Mouse (Mus musculus) monocyte, adult 5-6 weeks (primary cell): ENCODE measurements around the gene Exosc10. TPM values are rescaled to one million over a fixed set of nuclear protein-coding genes. Genes with fewer than 3 reads are reported as not detected.

ENCODE experiments used
- ATAC-seq: fragments of 153-309, 156-312 bp; replicated peaks from 2 replicates; pipeline ENCODE4 v1.8.0; 2017; ENCODE audit warnings: mild to moderate bottlenecking; ENCODE audit not compliant: low TSS enrichment, insufficient number of reproducible peaks, severe bottlenecking, poor library complexity, low FRiP score
- total RNA-seq: library from RNA; stranded (forward); fragments of 200-1000, 200-491, 200-594 nt; gene quantifications from 3 replicates; pipeline ENCODE4 v1.2.3, GENCODE M21; 2017

Gene Exosc10
- total RNA-seq, 1 experiment from 2014 or later = 32.2 TPM

- ATAC-seq = no peak
Measured at GRCm38 (mm10) chr4:148602357-148603120, 44.3 kb downstream of the Exosc10 start, which contains the start of gene Masp2. Gene Masp2 (plus strand): TSS chr4:148602554.

GRCm38 (mm10) chr4:148603376-148604139 lies 45.3 kb downstream of the Exosc10 start:
- no peak for ATAC-seq

- no peak for ATAC-seq
Measured at GRCm38 (mm10) chr4:148604141-148604540, 45.9 kb downstream of the Exosc10 start.

GRCm38 (mm10) chr4:148604541-148605165 lies 46.4 kb downstream of the Exosc10 start:
- ATAC-seq = peak; percentile 41; the same call in 1 of the 2 replicates

- ATAC-seq = peak; percentile 69; the same call in 1 of the 2 replicates
Measured at GRCm38 (mm10) chr4:148607758-148608157, 49.5 kb downstream of the Exosc10 start.

GRCm38 (mm10) chr4:148609805-148610204 lies 51.6 kb downstream of the Exosc10 start:
- no peak for ATAC-seq

- ATAC-seq = no peak
Measured at GRCm38 (mm10) chr4:148610631-148611364, 52.6 kb downstream of the Exosc10 start.

- no peak for ATAC-seq
Measured at GRCm38 (mm10) chr4:148612557-148612956, 54.3 kb downstream of the Exosc10 start.

GRCm38 (mm10) chr4:148613738-148614137 lies 55.5 kb downstream of the Exosc10 start:
- no peak for ATAC-seq

GRCm38 (mm10) chr4:148619805-148620204 lies 61.6 kb downstream of the Exosc10 start:
- ATAC-seq = no peak

- ATAC-seq = no peak
Measured at GRCm38 (mm10) chr4:148620718-148621117, 62.5 kb downstream of the Exosc10 start.

- ATAC-seq = no peak
Measured at GRCm38 (mm10) chr4:148622485-148622884, 64.3 kb downstream of the Exosc10 start.

- ATAC-seq = no peak
Measured at GRCm38 (mm10) chr4:148623609-148624008, 65.4 kb downstream of the Exosc10 start.

- ATAC-seq = no peak
Measured at GRCm38 (mm10) chr4:148625010-148625409, 66.8 kb downstream of the Exosc10 start.

- ATAC-seq = peak; percentile 45
Measured at GRCm38 (mm10) chr4:148625756-148626622, 67.8 kb downstream of the Exosc10 start.

- ATAC-seq = peak; percentile 89
Measured at GRCm38 (mm10) chr4:148626623-148627185, 68.5 kb downstream of the Exosc10 start, which contains the start of gene Tardbp. Gene Tardbp (minus strand): TSS chr4:148627019.

- no peak for ATAC-seq
Measured at GRCm38 (mm10) chr4:148627246-148627645, 69.0 kb downstream of the Exosc10 start.
